Mouse (Mus musculus) liver, embryonic 11.5 days (tissue): ENCODE results near the gene Mtg1. TPM values are rescaled to one million over a fixed set of nuclear protein-coding genes. Genes with fewer than 3 reads are reported as not detected.
"Not testable (repeated sequence)": the region's sequence is repeated elsewhere in the genome, so short reads cannot be mapped to it uniquely, and the experiment has no call there.

Experiments used
- ATAC-seq: fragments of 200-750 bp; cut with Nextera tagmentation; replicated peaks from 2 replicates; pipeline ENCODE4 v1.8.0; 2017; ENCODE audit warnings: moderate number of reproducible peaks, mild to moderate bottlenecking, moderate TSS enrichment, moderate library complexity; ENCODE audit not compliant: low FRiP score
- DNase-seq: peaks from one replicate; pipeline ENCODE4 v3.0.0-alpha.2; 2017; ENCODE audit warnings: low spot score
- H3K27ac ChIP-seq: fragments of 300-500 bp; sonication (generic); 2 replicates; pipeline ENCODE4 v1.5.1; 2014; ENCODE audit warnings: mild to moderate bottlenecking, low read depth, low read length, control low read depth
- H3K27me3 ChIP-seq: fragments of 300-500 bp; sonication (generic); replicated peaks from 2 replicates; pipeline ENCODE4 v1.6.1; 2014; ENCODE audit warnings: low read length, mixed read lengths; ENCODE audit not compliant: control insufficient read depth, insufficient read depth
- H3K36me3 ChIP-seq: fragments of 300-500 bp; sonication (generic); 2 replicates; pipeline ENCODE4 v1.6.1; 2014; ENCODE audit warnings: mild to moderate bottlenecking, low read length, moderate library complexity, mixed read lengths; ENCODE audit not compliant: control insufficient read depth, insufficient read depth
- H3K4me1 ChIP-seq: fragments of 300-500 bp; sonication (generic); replicated peaks from 2 replicates; pipeline ENCODE4 v1.6.1; 2014; ENCODE audit warnings: low read length, mixed read lengths; ENCODE audit not compliant: control insufficient read depth, insufficient read depth
- H3K4me2 ChIP-seq: fragments of 300-500 bp; sonication (generic); 2 replicates; pipeline ENCODE4 v1.6.1; 2014; ENCODE audit warnings: mild to moderate bottlenecking, control low read depth, moderate library complexity
- H3K4me3 ChIP-seq: fragments of 300-500 bp; sonication (generic); 2 replicates; pipeline ENCODE4 v1.5.1; 2014; ENCODE audit warnings: low read depth, low read length, control low read depth
- H3K9ac ChIP-seq: fragments of 300-500 bp; sonication (generic); 2 replicates; pipeline ENCODE4 v1.6.1; 2014; ENCODE audit warnings: low read depth, low read length, control low read depth
- H3K9me3 ChIP-seq: fragments of 300-500 bp; sonication (generic); 2 replicates; pipeline ENCODE4 v1.6.1; 2016; ENCODE audit warnings: low read length, inconsistent platforms, mixed read lengths; ENCODE audit not compliant: control insufficient read depth
- WGBS: fragments of 180-500 bp; shearing (Covaris S2); extraction: QIAGEN DNeasy Blood & Tissue Kit; methylation state at CpG from one replicate; pipeline ENCODE4 v1.1.7; 2014; 5-methylcytosine and 5-hydroxymethylcytosine counted together
- polyA plus RNA-seq: library from polyadenylated mRNA; unstranded; fragments of >200 nt; fragmentation: Nextera tagmentation; extraction: Ambion mirVana; gene quantifications from 2 replicates; pipeline ENCODE4 v1.2.1, GENCODE M21; 2014

Gene Mtg1
- polyA plus RNA-seq, 1 experiment from 2014 or later: 41.6 TPM

GRCm38 (mm10) chr7:140124382-140124781 is 13.0 kb upstream of the Mtg1 start:
- peaks cover 3% of the 10 kb centered on the region for H3K4me1 ChIP-seq
- H3K27me3 ChIP-seq: no peaks in the 10 kb centered on the region
- H3K9ac ChIP-seq: no peak overlapping the region
- DNase-seq (no peak), ATAC-seq (no peak)
- no peak overlapping the region for H3K4me2 ChIP-seq
- H3K9me3 ChIP-seq: no peaks in the 10 kb centered on the region
- H3K4me3 ChIP-seq: no peak overlapping the region
- no peak overlapping the region for H3K27ac ChIP-seq
- no peaks in the 10 kb centered on the region for H3K36me3 ChIP-seq
- WGBS: 76% methylated on average over 1 of the region's 1 CpGs

DNA sequence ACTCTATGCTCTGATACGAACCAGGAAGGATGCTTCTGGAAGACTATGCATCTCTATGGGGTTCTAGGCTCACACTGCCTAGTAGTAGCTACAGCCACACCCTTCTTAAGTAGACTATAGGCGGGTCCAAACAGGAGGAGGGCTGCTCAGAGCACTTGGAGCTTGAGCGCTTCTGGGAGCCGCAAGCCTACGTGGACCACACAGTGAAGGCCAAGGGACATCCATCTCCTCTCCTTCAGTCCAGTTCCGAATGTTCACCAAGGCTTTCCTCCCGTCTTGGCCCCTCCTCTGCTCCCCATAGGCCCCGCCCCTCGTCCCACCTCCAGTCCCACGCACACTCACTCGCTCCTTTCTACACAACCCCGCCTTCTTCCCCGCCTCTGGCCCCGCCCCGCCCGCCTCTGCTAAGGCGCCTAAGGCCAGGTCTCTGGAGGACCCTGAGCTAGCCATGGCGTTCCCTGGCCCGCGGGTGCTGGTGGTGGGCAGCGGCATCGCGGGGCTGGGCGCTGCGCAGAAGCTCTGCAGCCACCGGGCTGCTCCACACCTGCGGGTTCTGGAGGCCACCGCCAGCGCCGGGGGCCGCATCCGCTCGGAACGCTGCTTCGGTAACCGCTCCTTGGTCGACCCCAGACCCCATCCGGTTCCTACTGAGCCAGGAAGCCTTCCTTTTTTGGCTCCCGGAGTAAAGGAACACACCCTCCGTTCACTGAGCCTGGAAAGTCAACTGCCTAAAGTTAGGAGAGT is 11.9 kb upstream of the Mtg1 start:
- WGBS: 2% methylated on average over 39 of the region's 40 CpGs
- H3K9ac ChIP-seq: peak overlapping the region; percentile 88
- peak overlapping the region; percentile 95 for H3K4me2 ChIP-seq
- H3K27ac ChIP-seq: 0 out of 2 replicates have a peak overlapping the region, but pooled peaks have one; percentile 43
- H3K9me3 ChIP-seq: no peaks in the 10 kb centered on the region
- DNase-seq (peak; percentile 93), ATAC-seq (peak; percentile 99)
- H3K4me1 ChIP-seq: peaks cover 3% of the 10 kb centered on the region
- H3K27me3 ChIP-seq: no peaks in the 10 kb centered on the region
- H3K36me3 ChIP-seq: no peaks in the 10 kb centered on the region
- peak overlapping the region; percentile 86 for H3K4me3 ChIP-seq

GRCm38 (mm10) chr7:140126022-140126350 is 11.4 kb upstream of the Mtg1 start:
- peak overlapping the region; percentile 95 for H3K4me2 ChIP-seq
- H3K4me3 ChIP-seq: peak overlapping the region; percentile 86
- peak; percentile 4; the same call in 1 of the 2 replicates for ATAC-seq
- no peak for DNase-seq
- H3K9ac ChIP-seq: peak overlapping the region; percentile 88
- no peaks in the 10 kb centered on the region for H3K36me3 ChIP-seq
- H3K4me1 ChIP-seq: peaks cover 3% of the 10 kb centered on the region
- 5% methylated on average over 5 of the region's 5 CpGs for WGBS
- H3K9me3 ChIP-seq: no peaks in the 10 kb centered on the region
- H3K27ac ChIP-seq: 0 out of 2 replicates have a peak overlapping the region, but pooled peaks have one; percentile 43
- no peaks in the 10 kb centered on the region for H3K27me3 ChIP-seq

DNA sequence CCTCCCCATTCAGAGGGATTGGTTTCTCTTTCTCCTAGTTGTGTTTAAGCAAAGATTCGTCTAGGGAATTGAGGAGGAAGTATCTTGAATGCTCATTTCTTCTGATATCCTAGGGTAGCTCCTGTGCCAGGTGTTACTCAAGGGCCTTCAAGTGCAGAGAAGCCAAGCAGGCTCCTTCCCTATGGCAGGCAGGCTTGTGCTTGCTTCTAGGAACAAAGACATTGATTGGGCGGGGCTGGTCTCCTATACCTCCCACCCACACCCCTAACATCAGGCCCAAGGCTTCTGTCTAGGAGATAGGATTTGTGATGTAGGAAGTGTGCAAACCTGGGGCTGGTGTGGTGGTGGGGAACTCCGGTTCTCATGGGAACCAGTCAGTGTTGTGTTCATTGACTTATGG is 10.4 kb upstream of the Mtg1 start:
- WGBS: 82% methylated on average over 3 of the region's 3 CpGs
- Histone ChIP-seq H3K27ac (no peak overlapping the region), H3K4me2 (peak overlapping the region; percentile 19), H3K4me1 (peaks cover 3% of the 10 kb centered on the region), H3K9me3 (no peaks in the 10 kb centered on the region), H3K27me3 (no peaks in the 10 kb centered on the region), H3K9ac (no peak overlapping the region), H3K36me3 (no peaks in the 10 kb centered on the region), H3K4me3 (no peak overlapping the region)
- DNase-seq (no peak), ATAC-seq (no peak)

DNA sequence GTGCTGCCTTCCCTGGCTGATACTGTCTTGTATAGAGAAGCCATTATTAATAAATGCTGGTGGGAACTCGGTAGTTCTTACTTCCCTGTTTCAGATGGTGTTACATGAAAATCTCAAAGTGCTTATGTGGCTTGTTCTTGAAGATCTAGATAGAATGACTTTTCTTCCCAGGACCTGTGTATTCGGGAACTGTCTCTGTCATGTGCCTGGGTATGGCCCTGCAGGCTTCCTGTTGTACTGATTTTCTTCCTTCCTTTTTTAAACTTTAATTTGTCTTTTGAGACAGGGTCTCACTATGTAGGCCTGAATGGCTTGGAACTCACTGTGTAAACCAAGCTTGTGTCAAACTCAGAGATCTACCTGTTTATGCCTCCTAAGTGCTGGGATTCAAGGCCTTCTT is 9.5 kb upstream of the Mtg1 start:
- no peak overlapping the region for H3K4me3 ChIP-seq
- no peaks in the 10 kb centered on the region for H3K36me3 ChIP-seq
- no peak overlapping the region for H3K4me2 ChIP-seq
- no peak overlapping the region for H3K9ac ChIP-seq
- H3K4me1 ChIP-seq: peaks cover 3% of the 10 kb centered on the region
- DNase-seq: no peak
- H3K27ac ChIP-seq: no peak overlapping the region
- ATAC-seq: no peak
- H3K27me3 ChIP-seq: no peaks in the 10 kb centered on the region
- no peaks in the 10 kb centered on the region for H3K9me3 ChIP-seq
- WGBS: 50% methylated on average over 2 of the region's 2 CpGs

DNA sequence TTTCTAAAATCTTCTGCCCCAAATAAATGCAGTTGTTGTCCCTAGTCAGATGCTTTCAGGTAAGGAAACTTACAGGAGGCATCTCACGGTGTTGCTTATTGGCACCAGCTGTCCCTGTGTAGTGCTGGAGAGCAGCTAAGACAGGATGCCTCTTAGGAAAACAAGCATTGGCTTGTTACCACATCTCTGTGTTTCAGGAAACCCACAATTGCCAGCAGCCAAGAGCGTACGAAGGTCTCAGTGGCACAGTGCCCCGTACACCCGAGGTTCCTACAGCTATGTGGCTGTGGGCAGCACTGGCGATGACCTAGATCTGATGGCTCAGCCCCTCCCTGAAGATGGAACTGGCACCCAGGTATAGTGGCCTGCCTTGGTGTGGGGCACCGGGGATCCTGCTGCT is 5.2 kb upstream of the Mtg1 start:
- not testable (repeated sequence) for H3K4me1 ChIP-seq, DNase-seq, H3K9me3 ChIP-seq, H3K9ac ChIP-seq, H3K4me3 ChIP-seq, ATAC-seq, H3K36me3 ChIP-seq, H3K27me3 ChIP-seq, H3K27ac ChIP-seq, H3K4me2 ChIP-seq
- WGBS: 80% methylated on average over 6 of the region's 7 CpGs

GRCm38 (mm10) chr7:140134033-140134432 is 3.3 kb upstream of the Mtg1 start:
- not testable (repeated sequence) for H3K9me3 ChIP-seq, H3K4me3 ChIP-seq, H3K27me3 ChIP-seq, H3K4me2 ChIP-seq, H3K27ac ChIP-seq, ATAC-seq, H3K9ac ChIP-seq, H3K36me3 ChIP-seq, DNase-seq, H3K4me1 ChIP-seq
- 64% methylated on average over 5 of the region's 7 CpGs for WGBS

GRCm38 (mm10) chr7:140135106-140135770 is 2.1 kb upstream of the Mtg1 start:
- no peak overlapping the region for H3K27ac ChIP-seq
- no peaks in the 10 kb centered on the region for H3K4me1 ChIP-seq
- H3K4me3 ChIP-seq: no peak overlapping the region
- DNase-seq: no peak
- no peaks in the 10 kb centered on the region for H3K9me3 ChIP-seq
- no peak for ATAC-seq
- H3K9ac ChIP-seq: no peak overlapping the region
- 75% methylated on average over 5 of the region's 5 CpGs for WGBS
- no peaks in the 10 kb centered on the region for H3K27me3 ChIP-seq
- H3K36me3 ChIP-seq: no peaks in the 10 kb centered on the region
- no peak overlapping the region for H3K4me2 ChIP-seq

DNA sequence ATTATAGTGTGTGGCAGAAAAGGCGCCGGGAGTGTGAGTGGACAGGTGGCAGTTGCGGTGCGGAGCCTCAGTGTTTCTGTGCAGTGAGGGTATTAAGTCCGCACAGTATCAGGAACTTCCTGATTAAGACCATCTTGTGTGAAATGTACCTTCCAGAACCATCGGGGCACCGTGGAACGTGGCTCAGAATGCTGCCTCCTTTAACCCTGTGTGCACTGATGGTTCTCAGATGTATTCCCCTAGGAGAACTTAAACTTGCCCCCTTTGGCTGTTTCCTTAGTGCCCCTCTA is 602 bp downstream of the Mtg1 start:
- DNase-seq: no peak
- no peak for ATAC-seq
- peak overlapping the region; percentile 80 for H3K4me2 ChIP-seq
- H3K9me3 ChIP-seq: no peaks in the 10 kb centered on the region
- peak overlapping the region; percentile 80 for H3K9ac ChIP-seq
- WGBS: under 1% methylated on average over 8 of the region's 8 CpGs
- H3K4me1 ChIP-seq: no peaks in the 10 kb centered on the region
- no peaks in the 10 kb centered on the region for H3K27me3 ChIP-seq
- H3K27ac ChIP-seq: peak overlapping the region; percentile 65
- peak overlapping the region; percentile 60 for H3K4me3 ChIP-seq
- no peaks in the 10 kb centered on the region for H3K36me3 ChIP-seq
